Mouse (Mus musculus): Measurements from ENCODE around the gene Adh1. TPM values are rescaled to one million over a fixed set of nuclear protein-coding genes. Genes with fewer than 3 reads are reported as not detected.

Adh1 gene
- 1.8 and 2.7 TPM in 2 replicates for polyA plus RNA-seq (2016; fragmentation: Nextera tagmentation; extraction: Ambion mirVana)

- Histone ChIP-seq H3K4me1 (replicated peaks) (no peaks in the 10 kb centered on the region; the same call in 1 of the 2 replicates), H3K4me2 (no peak within 1 kb of the TSS), H3K4me3 (replicated peaks) (no peak within 1 kb of the TSS), H3K9ac (replicated peaks) (no peak within 1 kb of the TSS), H3K9me3 (no peaks in the 10 kb centered on the region), H3K36me3 (no peaks in the 10 kb centered on the region), H3K27ac (no peak within 1 kb of the TSS), H3K27me3 (0 out of 2 replicates have a peak, but pooled peaks cover 2% of the 10 kb centered on the region)
- WGBS = 75% methylated on average over 11 of the region's 11 CpGs
- ATAC-seq (ENCODE audit: insufficient number of reproducible peaks, insufficient read depth, low FRiP score, low TSS enrichment, low read depth) = no peak
These were observed at the start of gene Adh1 for GRCm38 (mm10) chr3:138260721-138261669. Gene Adh1, plus strand, starts transcription at chr3:138260991.

- Histone ChIP-seq H3K9ac (replicated peaks) (no peak overlapping the region), H3K9me3 (no peaks in the 10 kb centered on the region), H3K4me2 (no peak overlapping the region), H3K4me3 (replicated peaks) (no peak overlapping the region), H3K27ac (no peak overlapping the region), H3K27me3 (no peaks in the 10 kb centered on the region), H3K4me1 (replicated peaks) (peaks cover 11% of the 10 kb centered on the region; the same call in 1 of the 2 replicates), H3K36me3 (no peaks in the 10 kb centered on the region)
- no peak for ATAC-seq (ENCODE audit: insufficient number of reproducible peaks, insufficient read depth, low FRiP score, low TSS enrichment, low read depth)
- WGBS = 89% methylated on average over 4 of the region's 4 CpGs
These were observed 48.3 kb upstream of the Adh1 start for GRCm38 (mm10) chr3:138212431-138212951.

- ATAC-seq (ENCODE audit: insufficient number of reproducible peaks, insufficient read depth, low FRiP score, low TSS enrichment, low read depth) = no peak
- peaks cover 11% of the 10 kb centered on the region; the same call in 1 of the 2 replicates for H3K4me1 ChIP-seq (replicated peaks)
- WGBS = 57% methylated on average over 11 of the region's 11 CpGs
These were observed 45.3 kb upstream of the Adh1 start for GRCm38 (mm10) chr3:138215395-138215989.

GRCm38 (mm10) chr3:138216091-138216490 is 44.7 kb upstream of the Adh1 start:
- peaks cover 11% of the 10 kb centered on the region; the same call in 1 of the 2 replicates for H3K4me1 ChIP-seq (replicated peaks)
- WGBS = 88% methylated on average over 8 of the region's 8 CpGs
- H3K4me3 ChIP-seq (replicated peaks) = no peak overlapping the region

More at GRCm38 (mm10) chr3:138215395-138215989, 45.3 kb upstream of the Adh1 start:
- no peak overlapping the region for H3K9ac ChIP-seq (replicated peaks)
- H3K4me3 ChIP-seq (replicated peaks) = no peak overlapping the region
- H3K4me2 ChIP-seq = no peak overlapping the region
- no peaks in the 10 kb centered on the region for H3K9me3 ChIP-seq
- no peaks in the 10 kb centered on the region for H3K36me3 ChIP-seq
- no peaks in the 10 kb centered on the region for H3K27me3 ChIP-seq
- no peak overlapping the region for H3K27ac ChIP-seq

GRCm38 (mm10) chr3:138217631-138218264 is 43.0 kb upstream of the Adh1 start, which contains the start of gene Adh7:
Gene Adh7, plus strand, starts transcription at chr3:138217760.
- Histone ChIP-seq H3K4me1 (replicated peaks) (peaks cover 11% of the 10 kb centered on the region; the same call in 1 of the 2 replicates), H3K4me2 (no peak within 1 kb of the TSS), H3K36me3 (no peaks in the 10 kb centered on the region), H3K9me3 (no peaks in the 10 kb centered on the region), H3K27me3 (no peaks in the 10 kb centered on the region), H3K4me3 (replicated peaks) (no peak within 1 kb of the TSS), H3K27ac (peak within 1 kb of the TSS; percentile 17; the same call in 1 of the 2 replicates), H3K9ac (replicated peaks) (no peak within 1 kb of the TSS)
- ATAC-seq (ENCODE audit: insufficient number of reproducible peaks, insufficient read depth, low FRiP score, low TSS enrichment, low read depth) = no peak
- WGBS = 74% methylated on average over 10 of the region's 10 CpGs

More at GRCm38 (mm10) chr3:138216091-138216490, 44.7 kb upstream of the Adh1 start:
- Histone ChIP-seq H3K9me3 (no peaks in the 10 kb centered on the region), H3K9ac (replicated peaks) (no peak overlapping the region), H3K27me3 (no peaks in the 10 kb centered on the region), H3K36me3 (no peaks in the 10 kb centered on the region), H3K27ac (no peak overlapping the region), H3K4me2 (no peak overlapping the region)
- ATAC-seq (ENCODE audit: insufficient number of reproducible peaks, insufficient read depth, low FRiP score, low TSS enrichment, low read depth) = no peak

- no peak overlapping the region for H3K4me3 ChIP-seq (replicated peaks)
- 92% methylated on average over 11 of the region's 11 CpGs for WGBS
- no peaks in the 10 kb centered on the region for H3K9me3 ChIP-seq
- H3K4me1 ChIP-seq (replicated peaks) = 0 out of 2 replicates have a peak, but pooled peaks cover 3% of the 10 kb centered on the region
- H3K9ac ChIP-seq (replicated peaks) = no peak overlapping the region
- H3K36me3 ChIP-seq = no peaks in the 10 kb centered on the region
- H3K4me2 ChIP-seq = no peak overlapping the region
- H3K27ac ChIP-seq = no peak overlapping the region
- no peaks in the 10 kb centered on the region for H3K27me3 ChIP-seq
- ATAC-seq (ENCODE audit: insufficient number of reproducible peaks, insufficient read depth, low FRiP score, low TSS enrichment, low read depth) = no peak
These were observed 39.7 kb upstream of the Adh1 start for GRCm38 (mm10) chr3:138221116-138221515.

GRCm38 (mm10) chr3:138222511-138222910 is 38.3 kb upstream of the Adh1 start:
- H3K4me2 ChIP-seq = no peak overlapping the region
- H3K27me3 ChIP-seq = no peaks in the 10 kb centered on the region
- no peak for ATAC-seq (ENCODE audit: insufficient number of reproducible peaks, insufficient read depth, low FRiP score, low TSS enrichment, low read depth)
- H3K9me3 ChIP-seq = no peaks in the 10 kb centered on the region
- WGBS = 66% methylated on average over 4 of the region's 4 CpGs
- no peaks in the 10 kb centered on the region for H3K36me3 ChIP-seq
- H3K27ac ChIP-seq = no peak overlapping the region
- no peaks in the 10 kb centered on the region for H3K4me1 ChIP-seq (replicated peaks)
- H3K4me3 ChIP-seq (replicated peaks) = no peak overlapping the region
- no peak overlapping the region for H3K9ac ChIP-seq (replicated peaks)

- Histone ChIP-seq H3K4me3 (replicated peaks) (no peak overlapping the region), H3K4me2 (no peak overlapping the region), H3K36me3 (no peaks in the 10 kb centered on the region), H3K9ac (replicated peaks) (no peak overlapping the region), H3K27ac (no peak overlapping the region), H3K27me3 (no peaks in the 10 kb centered on the region), H3K9me3 (no peaks in the 10 kb centered on the region), H3K4me1 (replicated peaks) (no peaks in the 10 kb centered on the region)
- ATAC-seq (ENCODE audit: insufficient number of reproducible peaks, insufficient read depth, low FRiP score, low TSS enrichment, low read depth) = peak; percentile 68; the same call in 1 of the 2 replicates
- WGBS = 46% methylated on average over 5 of the region's 5 CpGs
These were observed 37.8 kb upstream of the Adh1 start for GRCm38 (mm10) chr3:138222952-138223351.

- H3K9ac ChIP-seq (replicated peaks) = no peak overlapping the region
- H3K4me2 ChIP-seq = no peak overlapping the region
- H3K4me1 ChIP-seq (replicated peaks) = no peaks in the 10 kb centered on the region
- no peak overlapping the region for H3K4me3 ChIP-seq (replicated peaks)
- no peaks in the 10 kb centered on the region for H3K27me3 ChIP-seq
- no peak overlapping the region for H3K27ac ChIP-seq
- 90% methylated on average over 13 of the region's 13 CpGs for WGBS
- ATAC-seq (ENCODE audit: insufficient number of reproducible peaks, insufficient read depth, low FRiP score, low TSS enrichment, low read depth) = no peak
- no peaks in the 10 kb centered on the region for H3K36me3 ChIP-seq
- no peaks in the 10 kb centered on the region for H3K9me3 ChIP-seq
These were observed 36.3 kb upstream of the Adh1 start for GRCm38 (mm10) chr3:138224363-138224954.

GRCm38 (mm10) chr3:138225331-138225730 is 35.5 kb upstream of the Adh1 start:
- ATAC-seq (ENCODE audit: insufficient number of reproducible peaks, insufficient read depth, low FRiP score, low TSS enrichment, low read depth) = no peak
- Histone ChIP-seq H3K27me3 (no peaks in the 10 kb centered on the region), H3K4me3 (replicated peaks) (no peak overlapping the region), H3K9me3 (no peaks in the 10 kb centered on the region), H3K4me2 (no peak overlapping the region), H3K27ac (no peak overlapping the region), H3K36me3 (no peaks in the 10 kb centered on the region), H3K4me1 (replicated peaks) (no peaks in the 10 kb centered on the region), H3K9ac (replicated peaks) (no peak overlapping the region)
- 70% methylated on average over 7 of the region's 7 CpGs for WGBS
